Mouse (Mus musculus): ENCODE results near the gene Mtus2. TPM values are rescaled to one million over a fixed set of nuclear protein-coding genes. Genes with fewer than 3 reads are reported as not detected.
A peak's percentile ranks its signal among the peaks of the same experiment; 100 is the strongest.
"Not testable (repeated sequence)": the region's sequence is repeated elsewhere in the genome, so short reads cannot be mapped to it uniquely, and the experiment has no call there.

Mtus2 gene
- polyA plus RNA-seq, 1 experiment from 2014 or later, result 14.4 TPM

GRCm38 (mm10) chr5:148312443-148312842 lies 355.3 kb downstream of the Mtus2 start:
- H3K9me3 ChIP-seq, result no peaks in the 10 kb centered on the region
- no peak overlapping the region for H3K9ac ChIP-seq
- 69% methylated on average over 2 of the region's 2 CpGs for WGBS
- H3K27me3 ChIP-seq, result no peaks in the 10 kb centered on the region
- H3K4me2 ChIP-seq, result no peak overlapping the region
- H3K27ac ChIP-seq, result no peak overlapping the region
- no peak overlapping the region for H3K4me3 ChIP-seq (replicated peaks)
- H3K4me1 ChIP-seq, result no peaks in the 10 kb centered on the region
- ATAC-seq (ENCODE audit: low FRiP score), result no peak
- H3K36me3 ChIP-seq (replicated peaks), result no peaks in the 10 kb centered on the region

GRCm38 (mm10) chr5:148314931-148315330 lies 357.8 kb downstream of the Mtus2 start:
- Histone ChIP-seq H3K27ac (no peak overlapping the region), H3K36me3 (replicated peaks) (no peaks in the 10 kb centered on the region), H3K9me3 (no peaks in the 10 kb centered on the region), H3K9ac (no peak overlapping the region), H3K4me2 (no peak overlapping the region), H3K4me1 (no peaks in the 10 kb centered on the region), H3K27me3 (no peaks in the 10 kb centered on the region), H3K4me3 (replicated peaks) (no peak overlapping the region)
- no peak for ATAC-seq (ENCODE audit: low FRiP score)
- WGBS, result 92% methylated on average over 5 of the region's 5 CpGs

- Histone ChIP-seq H3K9ac (no peak overlapping the region), H3K27me3 (no peaks in the 10 kb centered on the region), H3K4me2 (no peak overlapping the region), H3K9me3 (no peaks in the 10 kb centered on the region), H3K4me1 (no peaks in the 10 kb centered on the region), H3K4me3 (replicated peaks) (no peak overlapping the region), H3K27ac (no peak overlapping the region), H3K36me3 (replicated peaks) (no peaks in the 10 kb centered on the region)
- peak; percentile 36; the same call in 1 of the 2 replicates for ATAC-seq (ENCODE audit: low FRiP score)
- 46% methylated on average over 4 of the region's 4 CpGs for WGBS
Measured at GRCm38 (mm10) chr5:148325317-148325885, 368.3 kb downstream of the Mtus2 start.

GRCm38 (mm10) chr5:148326295-148326694 lies 369.2 kb downstream of the Mtus2 start:
- H3K36me3 ChIP-seq (replicated peaks); H3K9me3 ChIP-seq; H3K9ac ChIP-seq; H3K4me2 ChIP-seq; H3K27ac ChIP-seq; ATAC-seq (ENCODE audit: low FRiP score); H3K27me3 ChIP-seq; H3K4me1 ChIP-seq; H3K4me3 ChIP-seq (replicated peaks): not testable (repeated sequence)
- WGBS, result 93% methylated on average over 9 of the region's 9 CpGs

- Histone ChIP-seq H3K9me3 (no peaks in the 10 kb centered on the region), H3K9ac (no peak overlapping the region), H3K4me2 (no peak overlapping the region), H3K36me3 (replicated peaks) (peaks cover 21% of the 10 kb centered on the region), H3K4me1 (no peaks in the 10 kb centered on the region; the same call in 1 of the 2 replicates), H3K27ac (no peak overlapping the region), H3K4me3 (replicated peaks) (no peak overlapping the region), H3K27me3 (no peaks in the 10 kb centered on the region)
- 83% methylated on average over 3 of the region's 3 CpGs for WGBS
- no peak for ATAC-seq (ENCODE audit: low FRiP score)
Measured at GRCm38 (mm10) chr5:148328982-148329381, 371.9 kb downstream of the Mtus2 start.

GRCm38 (mm10) chr5:148331229-148331776 lies 374.2 kb downstream of the Mtus2 start:
- ATAC-seq (ENCODE audit: low FRiP score), result no peak
- H3K27ac ChIP-seq, result no peak overlapping the region
- no peak overlapping the region for H3K4me3 ChIP-seq (replicated peaks)
- no peak overlapping the region for H3K4me2 ChIP-seq
- WGBS, result 86% methylated on average over 11 of the region's 11 CpGs
- no peaks in the 10 kb centered on the region for H3K9me3 ChIP-seq
- H3K9ac ChIP-seq, result no peak overlapping the region
- H3K4me1 ChIP-seq, result no peaks in the 10 kb centered on the region; the same call in 1 of the 2 replicates
- peaks cover 34% of the 10 kb centered on the region for H3K36me3 ChIP-seq (replicated peaks)
- H3K27me3 ChIP-seq, result no peaks in the 10 kb centered on the region

GRCm38 (mm10) chr5:148331926-148332621 lies 375.0 kb downstream of the Mtus2 start:
- H3K4me1 ChIP-seq, result no peaks in the 10 kb centered on the region; the same call in 1 of the 2 replicates
- no peak overlapping the region for H3K27ac ChIP-seq
- H3K9ac ChIP-seq, result no peak overlapping the region; the same call in 1 of the 2 replicates
- no peak overlapping the region for H3K4me2 ChIP-seq
- H3K27me3 ChIP-seq, result no peaks in the 10 kb centered on the region
- H3K9me3 ChIP-seq, result no peaks in the 10 kb centered on the region
- peaks cover 36% of the 10 kb centered on the region for H3K36me3 ChIP-seq (replicated peaks)
- ATAC-seq (ENCODE audit: low FRiP score), result no peak; the same call in 1 of the 2 replicates
- no peak overlapping the region for H3K4me3 ChIP-seq (replicated peaks)
- 88% methylated on average over 18 of the region's 18 CpGs for WGBS

- 39% methylated on average over 8 of the region's 8 CpGs for WGBS
- no peak overlapping the region for H3K27ac ChIP-seq
- no peak overlapping the region for H3K4me2 ChIP-seq
- H3K4me1 ChIP-seq, result no peaks in the 10 kb centered on the region; the same call in 1 of the 2 replicates
- H3K9me3 ChIP-seq, result no peaks in the 10 kb centered on the region
- H3K27me3 ChIP-seq, result no peaks in the 10 kb centered on the region
- peak; percentile 84 for ATAC-seq (ENCODE audit: low FRiP score)
- peaks cover 36% of the 10 kb centered on the region for H3K36me3 ChIP-seq (replicated peaks)
- H3K9ac ChIP-seq, result no peak overlapping the region
- no peak overlapping the region for H3K4me3 ChIP-seq (replicated peaks)
Measured at GRCm38 (mm10) chr5:148332622-148332974, 375.5 kb downstream of the Mtus2 start.

- H3K36me3 ChIP-seq (replicated peaks), result peaks cover 19% of the 10 kb centered on the region
- no peak overlapping the region for H3K4me3 ChIP-seq (replicated peaks)
- no peaks in the 10 kb centered on the region for H3K27me3 ChIP-seq
- H3K27ac ChIP-seq, result no peak overlapping the region
- no peak overlapping the region for H3K9ac ChIP-seq
- WGBS, result 89% methylated on average over 5 of the region's 5 CpGs
- no peak overlapping the region for H3K4me2 ChIP-seq
- no peaks in the 10 kb centered on the region for H3K9me3 ChIP-seq
- H3K4me1 ChIP-seq, result peaks cover 8% of the 10 kb centered on the region
- no peak for ATAC-seq (ENCODE audit: low FRiP score)
Measured at GRCm38 (mm10) chr5:148339126-148339525, 382.0 kb downstream of the Mtus2 start.

- ATAC-seq (ENCODE audit: low FRiP score), result peak; percentile 63
- 42% methylated on average over 26 of the region's 26 CpGs for WGBS
- Histone ChIP-seq H3K4me1 (peaks cover 8% of the 10 kb centered on the region), H3K27me3 (no peaks in the 10 kb centered on the region), H3K27ac (peak overlapping the region; percentile 68), H3K4me2 (peak overlapping the region; percentile 38), H3K4me3 (replicated peaks) (peak overlapping the region; percentile 7; the same call in 1 of the 2 replicates), H3K36me3 (replicated peaks) (peaks cover 8% of the 10 kb centered on the region; the same call in 1 of the 2 replicates), H3K9me3 (no peaks in the 10 kb centered on the region), H3K9ac (no peak overlapping the region; the same call in 1 of the 2 replicates)
Measured at GRCm38 (mm10) chr5:148342061-148342741, 385.1 kb downstream of the Mtus2 start.

GRCm38 (mm10) chr5:148344374-148344773 lies 387.3 kb downstream of the Mtus2 start:
- H3K4me2 ChIP-seq, result no peak overlapping the region
- WGBS, result 87% methylated on average over 5 of the region's 5 CpGs
- no peak overlapping the region for H3K27ac ChIP-seq
- H3K9me3 ChIP-seq, result no peaks in the 10 kb centered on the region
- no peak overlapping the region for H3K4me3 ChIP-seq (replicated peaks)
- no peak overlapping the region for H3K9ac ChIP-seq
- no peaks in the 10 kb centered on the region for H3K27me3 ChIP-seq
- peaks cover 8% of the 10 kb centered on the region for H3K4me1 ChIP-seq
- peaks cover 12% of the 10 kb centered on the region for H3K36me3 ChIP-seq (replicated peaks)
- no peak for ATAC-seq (ENCODE audit: low FRiP score)

GRCm38 (mm10) chr5:148346543-148346942 lies 389.4 kb downstream of the Mtus2 start:
- ATAC-seq (ENCODE audit: low FRiP score), result no peak
- H3K4me3 ChIP-seq (replicated peaks), result no peak overlapping the region
- no peak overlapping the region for H3K4me2 ChIP-seq
- H3K9ac ChIP-seq, result no peak overlapping the region
- H3K36me3 ChIP-seq (replicated peaks), result peaks cover 12% of the 10 kb centered on the region
- H3K9me3 ChIP-seq, result no peaks in the 10 kb centered on the region
- no peak overlapping the region for H3K27ac ChIP-seq
- 79% methylated on average over 8 of the region's 8 CpGs for WGBS
- H3K4me1 ChIP-seq, result peaks cover 8% of the 10 kb centered on the region
- H3K27me3 ChIP-seq, result no peaks in the 10 kb centered on the region
